Mouse (Mus musculus) lung, postnatal 0 days (tissue): ENCODE results near the gene Frmpd3. TPM values are rescaled to one million over a fixed set of nuclear protein-coding genes. Genes with fewer than 3 reads are reported as not detected.

Experiments used
- ATAC-seq: fragments of 200-750 bp; cut with Nextera tagmentation; 2 replicates; pipeline ENCODE4 v1.8.0; 2017; ENCODE audit warnings: moderate library complexity
- DNase-seq: peaks from one replicate; pipeline ENCODE4 v3.0.0-alpha.2; 2016; ENCODE audit warnings: low spot score
- H3K27ac ChIP-seq: fragments of 300-500 bp; sonication (generic); 2 replicates; pipeline ENCODE4 v1.5.1; 2014; ENCODE audit warnings: antibody characterized with exemption, mild to moderate bottlenecking, low read length, mixed read lengths
- H3K27me3 ChIP-seq: fragments of 300-500 bp; sonication (generic); replicated peaks from 2 replicates; pipeline ENCODE4 v1.6.1; 2014; ENCODE audit warnings: low read length, mixed read lengths; ENCODE audit not compliant: insufficient read depth
- H3K36me3 ChIP-seq: fragments of 300-500 bp; sonication (generic); 2 replicates; pipeline ENCODE4 v1.6.1; 2014; ENCODE audit warnings: low read length, mixed read lengths; ENCODE audit not compliant: insufficient read depth
- H3K4me1 ChIP-seq: fragments of 300-500 bp; sonication (generic); 2 replicates; pipeline ENCODE4 v1.6.1; 2014; ENCODE audit warnings: antibody characterized with exemption, low read depth, low read length, mixed read lengths; ENCODE audit not compliant: insufficient read depth
- H3K4me2 ChIP-seq: fragments of 300-500 bp; sonication (generic); replicated peaks from 2 replicates; pipeline ENCODE4 v1.6.1; 2014; ENCODE audit warnings: low read depth, mild to moderate bottlenecking, low read length, moderate library complexity, mixed read lengths
- H3K4me3 ChIP-seq: fragments of 300-500 bp; sonication (generic); 2 replicates; pipeline ENCODE4 v1.5.1; 2014; ENCODE audit warnings: low read depth, low read length
- H3K9ac ChIP-seq: fragments of 300-500 bp; sonication (generic); replicated peaks from 2 replicates; pipeline ENCODE4 v1.6.1; 2014; ENCODE audit warnings: low read depth, mild to moderate bottlenecking
- H3K9me3 ChIP-seq: fragments of 300-500 bp; sonication (generic); 2 replicates; pipeline ENCODE4 v1.6.1; 2016; ENCODE audit warnings: low read length, mixed read lengths
- CTCF ChIP-seq: IDR thresholded peaks from 2 replicates; pipeline ENCODE4 v1.5.1; 2016; ENCODE audit warnings: antibody characterized with exemption, mild to moderate bottlenecking
- EP300 ChIP-seq: IDR thresholded peaks from 2 replicates; pipeline ENCODE4 v1.6.1; 2016; ENCODE audit warnings: antibody characterized with exemption, mild to moderate bottlenecking, control low read depth
- WGBS: fragments of 180-500 bp; shearing (Covaris S2); extraction: QIAGEN DNeasy Blood & Tissue Kit; methylation state at CpG from one replicate; pipeline ENCODE4 v1.1.7; 2014; 5-methylcytosine and 5-hydroxymethylcytosine counted together
- polyA plus RNA-seq: library from polyadenylated mRNA; unstranded; fragments of >200 nt; fragmentation: Nextera tagmentation; extraction: Ambion mirVana; gene quantifications from 2 replicates; pipeline ENCODE4 v1.2.1, GENCODE M21; 2015

Gene Frmpd3
- polyA plus RNA-seq, 1 experiment from 2014 or later: 0.20 TPM

DNA sequence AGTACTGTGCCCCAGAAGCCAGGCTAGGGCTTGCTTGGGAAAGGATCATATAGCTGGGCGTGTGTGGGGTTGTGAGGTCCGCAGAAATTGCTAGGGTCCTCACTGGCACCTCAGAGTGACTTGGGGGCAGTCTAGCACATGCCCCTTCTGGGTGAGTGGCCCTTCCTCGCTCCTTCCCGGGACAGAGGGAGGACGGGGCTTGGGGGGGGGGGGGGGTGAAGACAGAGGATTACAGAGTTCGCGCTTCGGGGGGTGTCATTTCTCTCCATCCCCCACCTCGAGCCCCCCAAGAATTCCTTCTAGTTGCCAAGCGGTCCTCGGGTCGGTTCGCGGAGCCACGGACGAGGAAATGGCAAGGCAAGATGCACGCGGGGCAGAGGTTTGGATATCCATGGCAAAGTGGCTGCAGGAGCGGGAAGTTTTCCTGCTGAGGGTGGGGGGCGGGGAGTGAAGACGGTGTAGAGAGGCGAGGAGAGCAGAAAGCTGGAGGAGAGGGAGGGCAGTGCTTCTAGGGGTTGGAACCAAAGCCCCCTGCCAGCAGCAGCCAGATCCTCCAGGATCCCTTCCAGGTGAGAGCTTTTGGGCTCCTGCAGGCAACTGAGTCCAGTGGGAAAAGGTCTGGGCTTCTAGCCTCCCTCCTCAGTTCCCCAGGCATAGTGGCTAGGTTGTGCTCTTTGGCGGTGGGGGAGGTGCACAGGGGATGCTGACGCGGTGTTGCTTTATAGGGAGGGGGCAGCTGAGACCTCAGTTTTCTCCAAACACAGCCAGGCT, 515 bp downstream of the Frmpd3 start:
- Histone ChIP-seq H3K36me3 (no peaks in the 10 kb centered on the region), H3K4me2 (peak overlapping the region; percentile 48), H3K9me3 (no peaks in the 10 kb centered on the region), H3K4me3 (peak overlapping the region; percentile 8; the same call in 1 of the 2 replicates), H3K27me3 (no peaks in the 10 kb centered on the region), H3K27ac (no peak overlapping the region), H3K9ac (no peak overlapping the region), H3K4me1 (no peaks in the 10 kb centered on the region)
- no peak for TF ChIP-seq CTCF
- DNase-seq (no peak), ATAC-seq (no peak)
- WGBS: 21% methylated on average over 17 of the region's 25 CpGs

DNA sequence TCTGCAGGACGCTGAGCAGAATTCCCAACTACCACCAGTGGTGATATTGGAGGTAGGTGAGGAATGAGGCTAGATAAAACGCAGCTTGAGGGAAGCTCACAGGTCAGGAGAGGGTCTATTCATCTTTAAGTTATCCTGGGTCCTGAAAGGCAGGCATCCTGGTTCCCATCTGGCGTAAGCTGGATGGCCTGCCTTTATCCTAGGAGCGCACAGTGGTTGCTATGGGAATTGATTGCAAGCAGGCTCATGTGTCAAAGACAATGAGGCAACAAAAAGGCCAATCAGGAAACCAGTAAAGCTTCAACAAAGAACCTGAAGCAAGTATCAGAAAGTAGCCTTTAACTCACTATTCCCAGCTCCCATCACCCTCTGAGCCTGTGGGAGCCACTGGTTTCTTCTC, 33.6 kb downstream of the Frmpd3 start:
- Histone ChIP-seq H3K9ac (no peak overlapping the region), H3K27me3 (no peaks in the 10 kb centered on the region), H3K4me3 (no peak overlapping the region), H3K4me2 (no peak overlapping the region), H3K27ac (no peak overlapping the region), H3K36me3 (no peaks in the 10 kb centered on the region), H3K9me3 (no peaks in the 10 kb centered on the region), H3K4me1 (no peaks in the 10 kb centered on the region)
- ATAC-seq (no peak), DNase-seq (no peak)
- WGBS: 34% methylated on average over 4 of the region's 4 CpGs
- no peak for TF ChIP-seq EP300
- no peak for TF ChIP-seq CTCF

DNA sequence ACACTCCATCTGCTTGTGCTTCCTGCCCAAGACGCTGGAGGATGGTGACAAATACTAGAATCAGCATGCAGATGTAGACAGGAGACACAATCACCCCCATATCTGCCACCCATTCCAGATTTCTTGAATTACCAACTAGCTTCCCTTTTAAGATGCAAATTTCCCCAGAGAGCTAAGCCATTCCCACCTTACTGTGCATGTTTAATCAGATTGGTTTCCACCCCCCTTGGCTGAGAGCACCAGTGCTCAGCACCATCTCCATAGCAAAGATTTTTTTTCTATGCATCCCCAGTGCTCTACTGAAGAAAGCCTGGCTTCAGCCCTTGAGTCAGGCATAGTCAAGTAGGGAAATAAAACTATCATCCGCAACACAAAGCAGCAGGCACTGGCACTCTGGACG, 57.9 kb downstream of the Frmpd3 start:
- no peak for TF ChIP-seq CTCF
- Histone ChIP-seq H3K27me3 (no peaks in the 10 kb centered on the region), H3K4me2 (no peak overlapping the region), H3K36me3 (no peaks in the 10 kb centered on the region), H3K9me3 (no peaks in the 10 kb centered on the region), H3K4me1 (no peaks in the 10 kb centered on the region), H3K9ac (no peak overlapping the region), H3K4me3 (no peak overlapping the region), H3K27ac (no peak overlapping the region)
- DNase-seq (no peak), ATAC-seq (no peak)
- WGBS: 50% methylated on average over 3 of the region's 3 CpGs

DNA sequence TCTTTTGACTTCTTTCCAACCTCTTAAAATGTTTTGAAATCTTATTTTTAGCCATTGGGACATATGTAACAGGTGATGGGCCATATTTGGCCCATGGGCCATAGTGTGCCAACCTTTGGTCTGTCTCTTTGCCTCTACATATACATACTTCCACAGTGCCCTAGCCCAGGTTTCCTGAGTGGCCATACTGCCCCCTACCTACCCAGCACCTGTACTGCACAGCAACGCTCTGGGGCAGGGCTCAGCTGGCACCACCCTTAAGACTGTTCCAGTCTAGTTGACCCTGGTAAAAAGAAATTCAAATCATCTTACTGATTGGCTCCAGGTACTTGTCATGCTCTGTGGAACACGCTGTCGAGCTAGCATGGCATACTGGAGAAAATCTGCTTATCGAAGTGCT, 60.8 kb downstream of the Frmpd3 start:
- no peaks in the 10 kb centered on the region for H3K4me1 ChIP-seq
- peak; percentile 46 for TF ChIP-seq CTCF
- no peak for TF ChIP-seq EP300
- H3K9ac ChIP-seq: no peak overlapping the region
- no peaks in the 10 kb centered on the region for H3K36me3 ChIP-seq
- no peaks in the 10 kb centered on the region for H3K9me3 ChIP-seq
- H3K4me3 ChIP-seq: no peak overlapping the region
- ATAC-seq (no peak), DNase-seq (no peak)
- H3K27me3 ChIP-seq: no peaks in the 10 kb centered on the region
- no peak overlapping the region for H3K4me2 ChIP-seq
- 53% methylated on average over 4 of the region's 4 CpGs for WGBS
- H3K27ac ChIP-seq: no peak overlapping the region

DNA sequence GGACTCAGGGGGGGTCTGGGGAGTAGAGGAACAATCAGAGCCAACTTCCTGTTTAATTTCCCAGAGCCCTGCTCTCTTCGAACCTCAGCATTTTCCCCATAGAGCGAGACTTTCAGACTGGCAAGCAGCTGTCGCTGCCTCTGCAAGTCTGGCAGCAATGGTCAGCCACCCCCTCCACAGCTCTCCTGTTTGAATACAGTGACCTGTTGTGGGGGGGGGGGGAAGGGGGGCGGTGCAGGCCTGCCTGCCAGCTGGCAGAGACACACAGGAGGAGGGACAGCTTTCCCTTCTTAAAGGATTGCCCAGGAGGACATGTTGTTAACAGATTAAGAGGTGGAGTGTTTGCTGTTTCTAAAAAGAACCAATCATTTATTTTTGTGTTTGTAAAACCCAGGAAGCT, 64.0 kb downstream of the Frmpd3 start:
- WGBS: 25% methylated on average over 3 of the region's 4 CpGs
- DNase-seq: peak; percentile 16
- no peaks in the 10 kb centered on the region for H3K9me3 ChIP-seq

DNA sequence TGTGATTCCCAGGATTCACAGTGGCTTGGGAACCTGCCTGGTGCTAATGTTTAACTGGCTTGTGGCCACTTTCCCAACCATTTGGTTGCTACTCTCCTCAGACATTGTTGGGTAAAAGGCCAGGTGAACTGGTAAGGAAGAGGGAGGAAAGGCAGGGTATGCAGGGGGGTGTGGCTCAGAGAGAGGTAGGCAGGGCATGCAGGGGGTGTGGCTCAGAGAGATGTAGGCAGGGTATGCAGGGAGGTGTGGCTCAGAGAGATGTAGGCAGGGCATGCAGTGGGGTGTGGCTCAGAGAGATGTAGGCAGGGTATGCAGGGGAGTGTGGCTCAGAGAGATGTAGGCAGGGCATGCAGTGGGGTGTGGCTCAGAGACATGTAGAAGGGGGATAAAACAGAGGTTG, 64.4 kb downstream of the Frmpd3 start:
- no peak for TF ChIP-seq EP300
- no peak for TF ChIP-seq CTCF
- H3K9ac ChIP-seq: no peak overlapping the region
- ATAC-seq (peak; percentile 48), DNase-seq (peak; percentile 35)
- no peak overlapping the region for H3K4me2 ChIP-seq
- H3K9me3 ChIP-seq: no peaks in the 10 kb centered on the region
- H3K4me1 ChIP-seq: no peaks in the 10 kb centered on the region
- H3K36me3 ChIP-seq: no peaks in the 10 kb centered on the region
- H3K27me3 ChIP-seq: no peaks in the 10 kb centered on the region
- H3K4me3 ChIP-seq: no peak overlapping the region
- H3K27ac ChIP-seq: no peak overlapping the region

More for the DNA sequence above, 64.0 kb downstream of the Frmpd3 start:
- H3K27ac ChIP-seq: no peak overlapping the region
- no peak overlapping the region for H3K9ac ChIP-seq
- no peak overlapping the region for H3K4me2 ChIP-seq
- H3K4me3 ChIP-seq: no peak overlapping the region
- H3K36me3 ChIP-seq: no peaks in the 10 kb centered on the region
- peak; percentile 52 for ATAC-seq
- no peaks in the 10 kb centered on the region for H3K4me1 ChIP-seq
- no peak for TF ChIP-seq EP300
- no peak for TF ChIP-seq CTCF
- H3K27me3 ChIP-seq: no peaks in the 10 kb centered on the region

DNA sequence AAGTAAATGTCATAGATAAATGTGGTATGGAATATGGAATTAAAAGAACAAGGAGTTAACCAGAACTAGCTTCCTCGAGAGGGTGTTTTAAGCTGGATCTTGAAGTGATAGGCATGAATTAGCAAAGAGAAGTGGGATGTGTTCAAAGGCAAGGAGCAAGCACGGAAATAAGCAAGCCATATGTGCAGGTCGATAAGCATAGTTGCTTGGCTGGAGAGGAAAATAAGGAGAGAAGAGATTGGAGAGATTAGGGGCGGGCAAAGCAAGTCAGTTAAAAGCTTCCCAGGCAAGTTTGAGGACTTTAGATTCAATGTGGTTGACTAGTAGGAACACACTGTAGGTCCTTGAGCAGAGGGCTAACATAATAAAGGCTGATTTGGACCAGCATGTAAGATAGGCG, 65.5 kb downstream of the Frmpd3 start:
- no peak overlapping the region for H3K9ac ChIP-seq
- ATAC-seq (no peak), DNase-seq (no peak)
- H3K27me3 ChIP-seq: no peaks in the 10 kb centered on the region
- H3K27ac ChIP-seq: no peak overlapping the region
- H3K4me1 ChIP-seq: no peaks in the 10 kb centered on the region
- WGBS: 82% methylated on average over 5 of the region's 5 CpGs
- no peaks in the 10 kb centered on the region for H3K36me3 ChIP-seq
- H3K9me3 ChIP-seq: no peaks in the 10 kb centered on the region
- H3K4me3 ChIP-seq: no peak overlapping the region
- no peak for TF ChIP-seq EP300
- no peak for TF ChIP-seq CTCF
- H3K4me2 ChIP-seq: no peak overlapping the region
